Mouse (Mus musculus): ENCODE measurements around the gene Arap1.
A peak's percentile ranks its signal among the peaks of the same experiment; 100 is the strongest.

Arap1 gene

DNA sequence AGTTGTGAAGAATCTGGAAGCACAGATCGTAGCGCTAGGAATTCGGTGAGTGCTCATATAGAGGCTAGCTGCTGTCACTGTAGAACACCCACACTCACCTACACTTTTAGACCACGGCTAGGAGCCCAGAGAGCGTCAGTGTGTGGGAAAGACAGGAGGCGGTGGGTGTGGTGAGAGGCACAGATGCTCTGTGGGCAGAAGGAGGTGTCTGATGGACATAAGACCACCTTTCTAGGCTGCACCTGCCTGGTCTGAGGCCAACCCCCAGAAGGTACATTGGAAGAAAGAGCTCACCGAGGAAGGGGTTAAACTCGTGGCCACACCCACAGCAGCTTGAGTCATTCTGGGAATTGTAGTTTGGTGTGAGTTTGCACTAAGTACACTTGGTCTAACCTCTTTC, 78.8 kb downstream of the Arap1 start:
- H3K4me1 ChIP-seq (replicated peaks; ENCODE audit: low read depth, low read length), result peaks cover 18% of the 10 kb centered on the region; the same call in 1 of the 2 replicates
- H3K27me3 ChIP-seq (ENCODE audit: insufficient read depth, low read length), result peaks cover 30% of the 10 kb centered on the region
- no peaks in the 10 kb centered on the region for H3K9me3 ChIP-seq (ENCODE audit: low read length)
- no peak for TF ChIP-seq NANOG (IDR thresholded peaks at IDR 0.05; ENCODE audit: borderline replicate concordance, low read length)
- TF ChIP-seq POU5F1 (IDR thresholded peaks at IDR 0.05; ENCODE audit: borderline replicate concordance, low read length), result no peak
- TF ChIP-seq CTCF (conservative IDR thresholded peaks at IDR 0.05; ENCODE audit: low read length), result no peak
- H3K36me3 ChIP-seq (ENCODE audit: insufficient read depth, low read length), result no peaks in the 10 kb centered on the region
- H3K4me3 ChIP-seq (replicated peaks; ENCODE audit: low read length), result no peak overlapping the region

DNA sequence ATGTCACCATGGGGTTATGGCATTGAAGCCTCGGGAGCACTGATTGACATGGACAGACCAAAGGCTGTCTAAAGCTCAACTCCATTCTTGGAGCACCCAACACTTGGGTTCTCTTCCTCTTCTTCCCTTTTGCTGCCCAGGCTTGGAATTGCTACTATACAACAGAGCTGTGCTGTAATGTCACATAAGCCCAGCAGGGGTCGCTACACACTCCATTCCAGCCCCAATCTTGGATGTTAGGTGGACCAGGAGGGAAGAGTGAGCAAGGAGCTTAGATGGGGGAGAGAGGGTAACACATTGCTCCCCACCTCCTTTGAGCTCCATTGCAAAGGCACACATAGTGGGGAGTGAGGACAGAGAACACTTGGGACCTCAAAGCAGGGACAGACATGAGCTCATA, 79.9 kb downstream of the Arap1 start:
- Histone ChIP-seq H3K9me3 (ENCODE audit: low read length) (no peaks in the 10 kb centered on the region), H3K36me3 (ENCODE audit: insufficient read depth, low read length) (no peaks in the 10 kb centered on the region), H3K4me1 (replicated peaks; ENCODE audit: low read depth, low read length) (peaks cover 18% of the 10 kb centered on the region; the same call in 1 of the 2 replicates), H3K27me3 (ENCODE audit: insufficient read depth, low read length) (peaks cover 23% of the 10 kb centered on the region), H3K4me3 (replicated peaks; ENCODE audit: low read length) (no peak overlapping the region)
- TF ChIP-seq NANOG (IDR thresholded peaks at IDR 0.05; ENCODE audit: borderline replicate concordance, low read length) (no peak), CTCF (conservative IDR thresholded peaks at IDR 0.05; ENCODE audit: low read length) (peak; percentile 99)

DNA sequence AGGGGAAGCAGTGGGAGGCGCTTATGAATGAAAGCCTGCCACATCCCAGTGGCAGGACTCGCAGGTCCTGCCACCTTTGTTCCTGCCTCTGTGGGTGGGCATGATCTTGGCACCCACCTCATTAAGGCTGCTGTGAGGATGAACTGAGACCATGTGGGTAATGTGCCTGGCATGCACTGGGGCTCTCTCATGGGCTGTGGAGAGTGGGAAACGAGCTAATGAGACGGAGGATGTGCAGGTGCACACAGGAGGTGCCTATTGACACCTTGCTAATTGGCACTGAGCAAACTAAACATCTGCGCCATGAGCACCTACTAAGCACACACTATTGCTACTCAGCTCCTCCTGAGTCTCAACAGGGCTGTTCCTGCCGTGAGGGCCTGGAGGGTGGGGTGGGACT, 87.2 kb downstream of the Arap1 start:
- Histone ChIP-seq H3K9me3 (ENCODE audit: low read length) (no peaks in the 10 kb centered on the region), H3K27me3 (ENCODE audit: insufficient read depth, low read length) (peaks cover 14% of the 10 kb centered on the region), H3K4me1 (replicated peaks; ENCODE audit: low read depth, low read length) (no peaks in the 10 kb centered on the region), H3K4me3 (replicated peaks; ENCODE audit: low read length) (no peak overlapping the region), H3K36me3 (ENCODE audit: insufficient read depth, low read length) (no peaks in the 10 kb centered on the region)
- TF ChIP-seq NANOG (IDR thresholded peaks at IDR 0.05; ENCODE audit: borderline replicate concordance, low read length) (no peak), POU5F1 (IDR thresholded peaks at IDR 0.05; ENCODE audit: borderline replicate concordance, low read length) (no peak), CTCF (conservative IDR thresholded peaks at IDR 0.05; ENCODE audit: low read length) (no peak)

DNA sequence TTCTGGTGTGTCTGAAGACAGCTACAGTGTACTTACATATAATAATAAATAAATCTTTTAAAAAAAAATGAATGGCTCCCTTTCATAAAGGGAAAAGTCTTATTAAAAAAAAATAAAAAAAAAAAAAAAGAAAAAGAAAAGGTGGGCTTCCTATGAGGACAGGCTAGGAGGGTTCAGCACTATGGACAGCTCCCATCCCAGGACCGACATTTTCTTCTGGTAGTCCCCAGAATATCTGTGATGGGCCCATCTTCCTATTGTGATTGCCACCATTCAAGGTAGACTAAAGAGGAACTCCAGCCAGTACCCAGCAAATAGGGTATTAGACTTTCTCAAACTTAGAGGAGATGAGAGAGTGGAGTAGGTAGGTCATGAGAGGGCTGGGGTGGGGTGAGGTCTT, 90.0 kb downstream of the Arap1 start:
- H3K4me3 ChIP-seq (replicated peaks; ENCODE audit: low read length), result no peak overlapping the region
- H3K36me3 ChIP-seq (ENCODE audit: insufficient read depth, low read length), result no peaks in the 10 kb centered on the region
- TF ChIP-seq CTCF (conservative IDR thresholded peaks at IDR 0.05; ENCODE audit: low read length), result no peak
- TF ChIP-seq POU5F1 (IDR thresholded peaks at IDR 0.05; ENCODE audit: borderline replicate concordance, low read length), result no peak
- TF ChIP-seq NANOG (IDR thresholded peaks at IDR 0.05; ENCODE audit: borderline replicate concordance, low read length), result no peak
- no peaks in the 10 kb centered on the region for H3K9me3 ChIP-seq (ENCODE audit: low read length)
- peaks cover 27% of the 10 kb centered on the region for H3K27me3 ChIP-seq (ENCODE audit: insufficient read depth, low read length)
- H3K4me1 ChIP-seq (replicated peaks; ENCODE audit: low read depth, low read length), result no peaks in the 10 kb centered on the region

DNA sequence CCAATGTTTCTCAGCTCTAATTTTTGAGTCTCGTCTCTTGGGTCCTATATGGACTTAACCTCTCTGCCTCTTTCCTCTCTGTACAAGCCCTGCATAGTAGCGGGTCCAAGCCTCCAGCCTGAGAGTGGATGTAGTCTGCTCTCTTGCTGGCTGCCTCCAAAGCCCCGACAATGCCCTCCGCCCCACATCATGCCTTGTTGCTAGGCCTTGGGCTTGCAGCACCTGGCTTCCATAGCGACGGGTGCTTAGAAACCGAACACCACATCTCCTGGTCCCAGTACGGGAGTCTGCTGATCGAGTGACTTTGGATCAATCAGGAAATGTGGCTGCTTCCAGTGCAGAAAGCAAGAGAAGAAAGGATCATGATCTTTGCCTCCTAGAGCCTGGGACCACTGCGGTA, 95.2 kb downstream of the Arap1 start:
- no peaks in the 10 kb centered on the region for H3K4me1 ChIP-seq (replicated peaks; ENCODE audit: low read depth, low read length)
- H3K27me3 ChIP-seq (ENCODE audit: insufficient read depth, low read length), result peaks cover 42% of the 10 kb centered on the region
- no peaks in the 10 kb centered on the region for H3K36me3 ChIP-seq (ENCODE audit: insufficient read depth, low read length)
- TF ChIP-seq POU5F1 (IDR thresholded peaks at IDR 0.05; ENCODE audit: borderline replicate concordance, low read length), result no peak
- TF ChIP-seq NANOG (IDR thresholded peaks at IDR 0.05; ENCODE audit: borderline replicate concordance, low read length), result no peak
- no peak for TF ChIP-seq CTCF (conservative IDR thresholded peaks at IDR 0.05; ENCODE audit: low read length)
- no peaks in the 10 kb centered on the region for H3K9me3 ChIP-seq (ENCODE audit: low read length)
- H3K4me3 ChIP-seq (replicated peaks; ENCODE audit: low read length), result no peak overlapping the region

DNA sequence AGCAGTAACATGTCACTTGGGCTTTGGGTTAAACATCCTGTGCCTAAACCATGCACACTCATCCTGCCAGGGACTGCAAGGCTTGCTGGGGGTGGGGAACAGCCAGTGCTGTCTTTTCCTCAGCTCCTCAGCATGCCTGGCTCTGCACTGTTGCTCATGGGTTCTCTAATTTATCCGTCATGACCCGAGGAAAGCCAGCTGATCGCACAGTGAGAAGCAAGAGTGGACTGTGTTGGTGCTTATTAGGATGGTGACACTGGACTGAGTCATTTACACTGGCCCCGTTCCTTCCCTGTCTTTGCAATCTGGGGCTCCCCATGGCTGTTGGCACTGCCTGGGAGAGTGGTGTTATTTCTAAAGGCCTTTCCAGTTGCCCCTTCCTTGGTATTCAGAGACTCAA, 96.3 kb downstream of the Arap1 start:
- no peaks in the 10 kb centered on the region for H3K36me3 ChIP-seq (ENCODE audit: insufficient read depth, low read length)
- no peaks in the 10 kb centered on the region for H3K4me1 ChIP-seq (replicated peaks; ENCODE audit: low read depth, low read length)
- no peaks in the 10 kb centered on the region for H3K9me3 ChIP-seq (ENCODE audit: low read length)
- H3K4me3 ChIP-seq (replicated peaks; ENCODE audit: low read length), result no peak overlapping the region
- H3K27me3 ChIP-seq (ENCODE audit: insufficient read depth, low read length), result peaks cover 46% of the 10 kb centered on the region
- TF ChIP-seq POU5F1 (IDR thresholded peaks at IDR 0.05; ENCODE audit: borderline replicate concordance, low read length), result no peak
- no peak for TF ChIP-seq NANOG (IDR thresholded peaks at IDR 0.05; ENCODE audit: borderline replicate concordance, low read length)
- TF ChIP-seq CTCF (conservative IDR thresholded peaks at IDR 0.05; ENCODE audit: low read length), result no peak

DNA sequence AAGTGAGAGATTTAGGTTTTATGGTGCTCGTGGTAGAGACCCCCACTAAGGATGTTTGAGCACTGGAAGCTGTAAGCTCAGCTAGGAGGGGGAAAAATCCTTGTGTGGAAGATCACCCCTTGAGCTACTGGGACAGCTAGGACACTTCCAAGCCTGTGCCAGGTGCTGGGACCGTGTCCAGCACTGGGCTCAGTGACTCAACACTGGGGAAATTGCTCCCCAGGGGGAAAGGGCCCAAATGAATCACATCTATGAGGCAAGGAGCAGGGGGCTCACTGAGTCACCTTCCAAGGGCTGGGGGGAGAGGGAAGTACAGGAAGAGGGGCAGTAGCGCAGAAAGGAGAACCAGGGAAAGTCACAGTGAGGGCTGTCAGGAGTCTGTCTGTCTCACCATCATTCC, 102.0 kb downstream of the Arap1 start:
- Histone ChIP-seq H3K27me3 (ENCODE audit: insufficient read depth, low read length) (peaks cover 65% of the 10 kb centered on the region), H3K9me3 (ENCODE audit: low read length) (no peaks in the 10 kb centered on the region), H3K36me3 (ENCODE audit: insufficient read depth, low read length) (no peaks in the 10 kb centered on the region), H3K4me3 (replicated peaks; ENCODE audit: low read length) (no peak overlapping the region), H3K4me1 (replicated peaks; ENCODE audit: low read depth, low read length) (peaks cover 7% of the 10 kb centered on the region; the same call in 1 of the 2 replicates)
- no peak for TF ChIP-seq NANOG (IDR thresholded peaks at IDR 0.05; ENCODE audit: borderline replicate concordance, low read length)
- no peak for TF ChIP-seq POU5F1 (IDR thresholded peaks at IDR 0.05; ENCODE audit: borderline replicate concordance, low read length)
- TF ChIP-seq CTCF (conservative IDR thresholded peaks at IDR 0.05; ENCODE audit: low read length), result no peak

DNA sequence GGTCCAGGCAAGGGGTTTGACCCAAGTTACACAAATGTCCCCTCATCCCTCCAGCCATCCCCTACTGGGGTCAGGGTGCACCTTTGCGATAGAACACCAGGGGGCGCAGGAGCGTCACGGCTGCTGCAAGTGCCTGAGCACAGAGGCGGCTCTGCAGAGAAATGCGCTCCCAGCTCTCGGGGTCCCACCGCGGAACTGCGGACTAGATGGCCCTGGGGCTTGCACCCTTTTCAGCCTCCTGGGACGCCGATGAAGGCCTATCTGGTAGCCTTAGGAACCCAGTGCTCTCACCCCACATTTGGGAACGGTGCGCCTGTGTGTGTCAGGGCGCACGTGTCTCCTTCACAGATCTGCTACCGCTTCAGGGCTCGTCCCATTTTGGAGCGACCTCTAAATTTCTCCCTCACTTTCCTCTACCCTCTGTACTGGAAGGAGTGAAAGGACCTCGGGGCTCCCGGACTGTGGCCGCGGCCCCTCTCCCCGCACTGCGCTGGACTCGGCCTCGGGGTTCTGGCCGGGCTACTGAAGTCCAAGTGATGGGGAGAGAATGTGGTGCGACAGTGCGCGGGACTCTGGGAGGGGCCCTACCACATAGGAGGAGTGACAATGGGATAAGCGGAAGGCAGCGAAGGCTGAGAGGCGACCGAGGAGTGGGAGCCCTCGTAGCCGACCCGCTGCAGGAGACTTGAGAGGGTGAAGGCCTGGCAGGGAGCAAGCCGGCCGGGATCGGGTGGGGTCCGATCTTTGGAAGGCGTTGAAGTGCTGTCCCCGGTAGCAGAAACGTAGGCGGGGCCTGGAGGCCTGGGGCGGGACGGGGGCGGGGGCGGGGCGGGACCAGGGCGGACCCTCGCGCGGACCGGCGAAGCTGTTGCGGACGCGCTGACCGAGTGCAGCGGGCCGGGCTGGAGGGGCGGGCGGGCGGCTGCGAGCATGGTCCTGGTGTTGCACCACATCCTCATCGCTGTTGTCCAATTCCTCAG, 102.8 kb downstream of the Arap1 start:
- H3K4me1 ChIP-seq (replicated peaks; ENCODE audit: low read depth, low read length), result peaks cover 13% of the 10 kb centered on the region
- H3K9me3 ChIP-seq (ENCODE audit: low read length), result no peaks in the 10 kb centered on the region
- H3K36me3 ChIP-seq (ENCODE audit: insufficient read depth, low read length), result no peaks in the 10 kb centered on the region
- TF ChIP-seq CTCF (conservative IDR thresholded peaks at IDR 0.05; ENCODE audit: low read length), result peak; percentile 88
- TF ChIP-seq POU5F1 (IDR thresholded peaks at IDR 0.05; ENCODE audit: borderline replicate concordance, low read length), result no peak
- peaks cover 69% of the 10 kb centered on the region for H3K27me3 ChIP-seq (ENCODE audit: insufficient read depth, low read length)
- peak overlapping the region; percentile 88 for H3K4me3 ChIP-seq (replicated peaks; ENCODE audit: low read length)
